Mouse (Mus musculus) lung, postnatal 36 days (tissue): ENCODE data around the gene Slc9a3r2.

Experiments used
- DNase-seq: peaks from one replicate; pipeline ENCODE4 v3.0.0; 2022; ENCODE audit warnings: mixed read lengths

Gene Slc9a3r2

DNA sequence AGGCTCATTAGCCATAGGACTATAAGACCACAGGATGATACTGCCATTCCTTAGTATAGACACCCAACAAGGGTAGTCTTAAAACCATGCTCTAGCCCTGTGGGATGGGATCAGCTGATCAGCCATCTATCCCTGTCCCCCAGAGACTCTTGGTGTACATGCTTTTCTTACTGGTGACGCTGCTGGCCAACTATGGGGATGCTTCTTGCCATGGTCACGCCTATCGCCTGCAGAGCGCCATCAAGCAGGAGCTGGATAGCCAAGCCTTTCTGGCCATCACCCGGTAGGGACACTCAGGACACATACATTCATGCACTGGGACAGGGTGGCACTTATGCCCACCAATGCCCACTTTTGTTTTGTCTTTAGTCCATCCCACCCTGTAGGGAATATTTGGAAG lies 58.4 kb downstream of the Slc9a3r2 start:
- DNase-seq, result no peak

DNA sequence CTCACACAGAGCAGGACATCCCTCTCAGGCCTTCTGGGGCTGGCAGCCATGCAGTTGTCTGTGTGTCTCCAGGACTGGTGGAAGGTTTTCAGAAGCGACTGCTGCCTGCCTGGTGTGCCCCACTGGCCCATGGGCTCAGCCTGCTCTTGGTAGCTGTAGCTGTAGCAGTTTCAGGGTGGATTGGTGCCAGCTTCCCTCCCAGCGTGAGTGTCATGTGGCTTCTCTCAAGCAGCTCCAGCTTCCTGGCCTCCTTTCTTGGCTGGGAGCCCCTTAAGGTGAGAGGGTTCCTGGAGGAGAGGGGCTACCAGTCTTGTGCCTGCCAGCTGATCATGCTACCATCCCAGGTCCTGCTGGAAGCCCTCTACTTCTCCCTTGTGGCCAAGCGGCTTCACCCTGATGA lies 59.2 kb downstream of the Slc9a3r2 start:
- DNase-seq, result peak; percentile 46
